Mouse (Mus musculus) c-Kit-negative CD71-positive TER-119-positive erythroid progenitor cells, embryonic 14.5 days (primary cell): ENCODE data around the gene Tfap4.
"Not testable (repeated sequence)": the region's sequence is repeated elsewhere in the genome, so short reads cannot be mapped to it uniquely, and the experiment has no call there.

Experiments
- DNase-seq: peaks from one replicate; pipeline ENCODE4 v3.0.0-alpha.2; 2013; ENCODE audit warnings: low read depth, low spot score

Tfap4 gene

DNA sequence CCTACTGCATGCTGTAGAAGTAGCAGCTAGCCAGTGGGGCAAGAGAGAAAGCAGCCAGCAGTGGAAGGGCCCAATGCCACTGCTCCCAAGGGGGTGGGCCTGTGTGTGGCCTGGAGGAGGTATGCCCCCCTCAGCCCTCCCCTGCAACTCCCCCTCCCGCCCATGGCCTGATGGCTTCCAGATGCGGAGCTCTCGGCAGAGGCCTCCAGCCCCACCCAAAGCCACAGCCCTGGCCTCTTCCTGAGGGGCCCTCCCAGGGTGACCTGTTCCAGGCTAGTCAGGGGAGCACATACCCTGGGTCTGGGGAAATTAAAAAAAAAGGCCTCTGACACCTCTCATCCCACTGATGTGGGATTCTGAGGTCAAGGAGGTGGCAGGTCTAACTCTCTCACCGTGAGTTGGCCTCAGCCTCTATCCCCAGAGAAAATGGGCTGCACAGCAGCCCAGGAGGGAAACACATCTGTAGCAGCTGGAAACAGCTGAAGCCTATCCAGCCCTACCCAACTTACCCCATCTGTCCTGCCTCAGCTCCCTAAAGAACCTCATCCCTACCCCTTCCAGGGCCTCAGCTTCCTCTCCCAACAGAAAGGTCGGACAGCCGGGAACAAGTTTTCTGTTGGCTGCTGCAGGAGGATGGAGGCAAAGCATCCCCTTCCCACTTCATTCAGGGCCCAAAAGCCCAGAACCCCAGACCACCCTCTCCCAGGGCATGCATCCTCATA is 6.7 kb downstream of the Tfap4 start:
- no peak for DNase-seq

DNA sequence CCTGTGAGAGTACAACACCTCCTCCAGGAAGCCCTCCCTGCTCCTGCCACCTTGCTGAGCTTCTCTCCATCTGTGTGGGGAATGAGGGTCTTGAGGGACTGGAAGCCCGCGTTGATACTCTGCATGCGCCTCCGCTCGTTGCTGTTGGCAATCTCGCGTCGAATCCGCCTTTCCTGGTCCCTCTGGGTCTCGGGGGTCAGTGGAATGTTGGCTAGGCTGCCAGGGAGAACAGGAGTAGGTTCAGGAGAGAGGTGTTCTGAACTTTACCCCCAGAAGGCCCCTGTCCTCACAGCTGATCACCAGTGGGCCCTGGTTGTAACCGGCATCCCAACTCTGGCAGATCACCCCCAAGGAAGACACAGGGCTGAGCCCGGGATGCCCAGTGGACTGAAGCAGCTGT is 7.8 kb downstream of the Tfap4 start:
- DNase-seq = no peak

DNA sequence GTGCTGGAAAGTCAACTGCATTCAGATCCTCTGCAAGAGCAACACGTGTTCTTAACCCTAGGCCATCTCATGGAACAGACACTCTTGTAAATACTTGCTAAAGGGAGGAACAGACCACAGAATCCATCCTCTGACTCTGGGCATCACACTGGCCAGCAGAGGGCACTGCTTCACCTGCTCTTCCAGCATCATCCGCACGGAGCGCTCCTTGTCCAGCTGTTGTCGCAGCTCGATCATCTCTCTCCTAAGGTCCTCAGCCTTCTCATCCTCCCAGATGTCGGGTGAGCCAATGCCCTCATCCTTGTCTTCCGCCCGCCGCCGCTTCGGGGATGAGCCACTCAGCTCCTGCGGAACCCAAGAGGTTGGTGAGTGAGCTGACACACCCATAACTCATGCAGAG is 8.6 kb downstream of the Tfap4 start:
- no peak for DNase-seq

DNA sequence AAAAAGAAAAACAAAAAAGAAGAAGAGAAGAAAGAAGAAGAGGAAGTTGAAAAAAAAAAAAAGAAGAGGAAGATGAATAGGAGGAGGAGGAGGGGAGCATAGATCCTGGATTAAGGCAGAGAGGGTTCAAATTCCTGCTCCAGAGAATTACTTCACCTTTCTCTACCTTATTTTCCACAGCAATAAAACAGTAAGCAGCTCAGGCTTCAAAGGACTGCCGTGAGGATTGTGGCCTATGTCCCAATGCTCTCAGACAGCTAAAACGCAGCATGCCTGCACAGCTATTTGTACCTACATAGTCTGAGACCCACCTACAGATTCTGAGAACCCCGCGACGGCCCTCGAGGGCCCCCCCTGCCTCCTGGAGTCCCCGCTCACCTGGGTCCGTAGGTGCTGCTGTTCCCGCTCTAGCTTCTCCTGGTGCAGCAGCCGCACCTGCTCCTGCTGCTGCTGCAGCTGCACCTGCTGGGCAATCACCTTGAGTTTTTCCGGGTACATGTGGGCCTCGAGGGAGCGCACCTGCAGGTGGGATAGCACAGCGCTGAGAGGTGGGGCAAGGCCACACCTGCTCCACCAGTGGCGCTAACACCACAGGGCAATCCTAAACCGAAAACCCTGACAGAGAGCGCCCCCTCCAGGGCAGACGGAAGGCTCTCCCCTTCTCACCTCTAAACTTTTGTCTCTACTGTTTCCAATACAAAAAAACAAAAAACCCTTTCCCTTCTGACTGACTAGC is 10.5 kb downstream of the Tfap4 start:
- no peak for DNase-seq

- no peak for DNase-seq
These were observed 12.0 kb downstream of the Tfap4 start for GRCm38 (mm10) chr16:4547611-4548010.

DNA sequence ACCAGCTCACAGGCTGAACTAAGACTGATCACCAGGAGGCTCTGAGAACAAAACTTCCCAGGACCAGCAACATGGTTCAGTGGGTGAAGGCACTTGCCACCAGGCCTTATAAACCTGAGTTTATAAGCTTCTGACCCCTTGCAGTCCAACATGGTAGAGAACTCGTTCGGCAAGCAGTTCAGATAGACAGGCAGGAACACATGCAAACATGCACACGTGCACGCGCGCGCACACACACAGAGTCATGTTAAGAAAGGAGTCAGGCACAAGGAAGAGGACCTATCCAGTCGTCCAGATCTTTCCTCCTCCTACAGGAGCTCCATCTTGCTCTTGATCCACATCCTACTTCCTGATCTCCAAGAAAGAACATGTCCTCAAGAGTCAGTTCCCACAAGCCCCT is 12.8 kb downstream of the Tfap4 start:
- no peak for DNase-seq

DNA sequence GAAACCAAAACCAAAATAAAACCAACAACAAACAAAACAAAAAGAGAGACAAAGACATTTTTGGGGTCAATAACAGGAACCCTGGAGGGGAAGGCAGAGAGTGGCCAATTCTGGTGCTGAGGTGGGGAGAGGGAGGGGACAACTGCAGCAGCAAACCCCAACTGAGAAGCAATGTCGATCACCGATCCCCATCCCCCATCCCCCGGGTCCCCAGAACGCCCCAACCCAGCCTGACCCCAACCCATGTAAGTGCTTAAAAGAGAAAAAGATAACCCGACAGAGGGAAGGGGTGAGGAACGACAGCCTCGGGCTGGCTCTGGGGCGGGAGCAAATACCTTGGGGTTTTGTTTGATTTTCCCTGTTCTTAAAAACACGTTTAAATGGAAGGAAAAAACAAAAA is 14.8 kb downstream of the Tfap4 start:
- DNase-seq = no peak

DNA sequence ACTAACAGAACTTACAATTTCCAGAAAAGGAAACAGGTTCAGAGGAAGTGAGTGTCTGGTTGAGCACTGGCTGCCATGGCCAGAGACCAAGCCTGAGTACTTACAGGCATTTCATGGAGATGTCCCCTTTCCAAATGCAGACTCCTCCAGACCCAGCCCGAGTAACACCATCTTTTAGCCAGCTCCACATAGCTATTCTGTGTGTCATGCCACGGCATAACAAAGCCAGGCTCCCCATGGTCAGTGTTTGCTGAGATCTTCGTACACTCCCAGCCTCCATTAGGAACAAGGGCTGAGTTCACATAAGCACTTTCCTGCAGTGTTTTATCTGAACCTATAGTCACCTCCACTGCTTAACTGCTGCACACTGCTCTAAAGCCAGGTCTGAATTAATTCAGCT is 16.4 kb downstream of the Tfap4 start:
- DNase-seq = no peak

- DNase-seq = no peak
These were observed 17.3 kb downstream of the Tfap4 start for GRCm38 (mm10) chr16:4542236-4542774.

- peak; percentile 99 for DNase-seq
These were observed 18.0 kb downstream of the Tfap4 start, which contains the start of gene Srl for GRCm38 (mm10) chr16:4541501-4542198. Srl (minus strand) TSS chr16:4541816.

GRCm38 (mm10) chr16:4541033-4541432 is 18.6 kb downstream of the Tfap4 start:
- DNase-seq = no peak

DNA sequence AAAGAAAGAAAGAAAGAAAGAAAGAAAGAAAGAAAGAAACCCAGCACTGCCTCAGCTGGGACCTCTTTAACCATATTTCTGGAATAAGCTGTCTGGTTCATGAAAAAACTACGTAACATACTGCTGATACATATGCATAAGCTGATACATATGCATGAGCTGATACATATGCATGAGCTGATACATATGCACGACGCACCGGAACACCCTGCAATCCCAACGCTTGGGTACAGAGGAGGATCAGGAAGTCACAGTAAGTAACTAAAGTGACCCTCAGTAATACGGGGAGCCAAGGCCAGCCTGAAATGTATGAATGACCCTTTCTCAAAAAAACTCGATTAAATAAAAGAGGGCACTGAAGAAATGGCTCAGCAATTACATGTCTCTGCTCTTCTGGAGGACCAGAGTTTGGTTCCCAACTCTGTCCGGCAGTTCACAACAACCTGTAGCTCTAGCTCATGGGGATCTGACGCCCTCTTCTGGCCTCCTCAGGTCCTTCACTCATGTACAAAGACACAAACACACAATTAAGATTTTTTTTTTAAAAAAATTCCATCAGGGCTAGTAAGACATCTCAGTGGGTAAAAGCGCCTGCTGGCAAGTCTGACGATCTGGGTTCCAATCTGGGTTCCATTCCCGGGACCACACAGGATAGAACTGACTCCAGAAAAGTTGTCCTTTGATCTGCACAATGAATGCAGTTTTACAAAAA is 19.4 kb downstream of the Tfap4 start:
- DNase-seq = no peak

GRCm38 (mm10) chr16:4539521-4539920 is 20.1 kb downstream of the Tfap4 start:
- DNase-seq = no peak

- no peak for DNase-seq
These were observed 21.9 kb downstream of the Tfap4 start for GRCm38 (mm10) chr16:4537616-4538358.

- not testable (repeated sequence) for DNase-seq
These were observed 32.3 kb downstream of the Tfap4 start for GRCm38 (mm10) chr16:4527373-4527772.

DNA sequence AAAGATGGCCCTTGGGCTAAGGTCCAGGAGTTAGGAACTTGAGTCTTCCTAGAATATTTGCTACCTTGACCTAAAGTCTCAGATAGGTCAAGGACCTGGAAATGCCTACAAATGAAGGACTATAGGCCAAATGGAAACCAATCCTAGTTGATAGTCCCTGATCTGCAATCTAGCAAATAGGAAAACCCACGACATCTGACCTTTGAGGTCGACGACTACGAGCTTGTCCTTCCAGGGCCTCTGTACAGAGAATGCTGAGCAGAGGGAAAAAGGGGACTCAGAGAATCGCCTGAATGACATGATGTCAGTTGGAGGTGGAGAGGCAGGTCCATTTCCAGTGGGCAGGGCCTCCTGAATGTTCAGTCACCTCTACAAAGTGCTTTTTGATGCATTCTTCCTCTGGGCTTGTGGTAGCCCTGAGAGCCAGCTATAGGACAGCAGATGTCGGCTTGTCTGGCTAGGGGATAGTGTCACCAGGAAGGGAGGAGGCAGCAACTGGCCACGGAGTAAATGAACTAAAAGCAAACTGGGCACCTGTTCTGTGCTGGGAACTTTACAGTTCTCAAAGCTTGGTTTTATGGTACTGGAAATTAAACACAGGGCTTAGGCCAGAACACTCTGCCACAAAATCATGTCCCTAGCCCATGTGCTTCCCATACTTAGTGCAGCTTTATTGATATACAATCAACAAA is 36.2 kb downstream of the Tfap4 start:
- DNase-seq = no peak

- DNase-seq = no peak
These were observed 36.8 kb downstream of the Tfap4 start for GRCm38 (mm10) chr16:4522879-4523278.

GRCm38 (mm10) chr16:4521735-4522530 is 37.7 kb downstream of the Tfap4 start:
- DNase-seq = no peak

DNA sequence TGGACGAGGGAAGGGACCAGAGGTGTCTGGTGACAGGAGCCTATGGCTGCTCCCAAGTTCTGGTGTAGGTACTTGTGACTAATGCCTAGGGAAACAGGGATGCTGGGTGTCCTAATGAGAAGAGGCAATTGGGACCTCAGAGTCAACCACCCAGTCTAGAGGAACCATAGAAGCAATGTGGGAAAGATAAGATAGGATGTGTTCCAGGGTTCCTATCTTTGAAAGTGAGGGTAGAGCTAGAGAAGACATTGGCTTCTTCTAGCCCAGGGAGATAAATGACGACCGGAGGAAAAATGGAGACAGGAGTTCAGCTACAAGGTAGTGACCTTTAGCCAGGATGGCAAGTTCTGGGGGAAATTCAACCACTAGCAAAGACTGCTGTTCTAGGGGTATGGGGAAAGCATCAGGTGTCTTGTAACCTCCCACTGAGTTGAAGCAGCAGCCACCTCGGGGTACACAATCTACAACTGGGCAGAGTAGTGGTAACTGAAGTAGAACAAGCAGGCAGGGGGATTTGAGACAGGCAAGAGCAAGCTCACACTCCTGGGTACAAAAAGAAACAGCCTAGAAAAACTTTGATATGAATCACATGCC is 38.5 kb downstream of the Tfap4 start:
- DNase-seq = no peak
